Mouse (Mus musculus) splenic B cell, adult 2 months (primary cell): Measurements from ENCODE around the gene Colq.

Experiments used
- DNase-seq: peaks from one replicate; pipeline ENCODE4 v3.0.0-alpha.2; 2011; ENCODE audit warnings: low read depth, low spot score
- H3K27me3 ChIP-seq: 2 replicates; pipeline ENCODE4 v1.6.1; 2012; ENCODE audit warnings: mild to moderate bottlenecking, low read length, moderate library complexity, mixed read lengths; ENCODE audit not compliant: control insufficient read depth, poor library complexity, insufficient read depth, severe bottlenecking
- H3K36me3 ChIP-seq: 2 replicates; pipeline ENCODE4 v1.6.1; 2012; ENCODE audit warnings: mild to moderate bottlenecking, low read length, moderate library complexity, mixed read lengths; ENCODE audit not compliant: control insufficient read depth, poor library complexity, insufficient read depth, severe bottlenecking

Gene Colq

DNA sequence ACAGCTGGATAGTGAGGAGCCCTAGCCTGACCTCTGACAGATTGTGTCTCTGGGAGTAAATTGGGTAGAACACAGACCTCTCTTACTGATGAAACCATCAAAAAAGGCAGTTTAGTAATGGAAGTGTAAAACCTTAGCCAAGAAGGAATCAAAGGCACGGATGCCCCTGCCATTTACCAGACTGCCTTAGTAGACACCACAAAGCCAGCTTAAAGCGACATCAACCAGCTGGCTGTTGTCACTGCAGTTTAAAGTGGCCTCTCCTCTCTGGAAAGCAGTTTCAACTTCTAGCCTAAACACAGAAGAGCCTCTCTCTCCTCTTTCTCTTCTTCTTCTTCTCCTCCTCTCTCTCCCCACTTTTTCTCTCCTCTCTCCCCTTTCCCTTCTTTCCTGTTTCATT lies 69.8 kb downstream of the Colq start:
- Histone ChIP-seq H3K27me3 (no peaks in the 10 kb centered on the region), H3K36me3 (no peaks in the 10 kb centered on the region)
- no peak for DNase-seq

DNA sequence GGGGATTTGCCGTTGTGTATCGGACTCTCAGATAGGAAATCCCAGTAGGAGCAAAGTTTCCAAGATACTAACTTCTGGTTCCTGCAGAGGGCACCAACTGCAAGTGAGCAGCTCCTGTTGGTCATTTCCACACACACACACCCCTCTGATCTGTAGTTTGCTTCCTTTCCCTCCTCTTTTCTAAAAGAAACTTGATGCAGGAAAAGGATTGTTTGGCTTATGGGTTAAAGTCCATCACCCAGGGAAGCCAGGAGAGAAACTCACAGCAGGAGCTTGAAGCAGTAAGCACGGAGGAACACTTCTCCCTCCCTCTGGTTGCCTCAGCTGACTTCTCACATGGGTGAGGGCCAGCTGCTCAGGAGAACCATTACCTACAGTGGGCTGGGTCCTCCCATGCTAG lies 72.0 kb downstream of the Colq start:
- H3K36me3 ChIP-seq: no peaks in the 10 kb centered on the region
- no peaks in the 10 kb centered on the region for H3K27me3 ChIP-seq
- no peak for DNase-seq

DNA sequence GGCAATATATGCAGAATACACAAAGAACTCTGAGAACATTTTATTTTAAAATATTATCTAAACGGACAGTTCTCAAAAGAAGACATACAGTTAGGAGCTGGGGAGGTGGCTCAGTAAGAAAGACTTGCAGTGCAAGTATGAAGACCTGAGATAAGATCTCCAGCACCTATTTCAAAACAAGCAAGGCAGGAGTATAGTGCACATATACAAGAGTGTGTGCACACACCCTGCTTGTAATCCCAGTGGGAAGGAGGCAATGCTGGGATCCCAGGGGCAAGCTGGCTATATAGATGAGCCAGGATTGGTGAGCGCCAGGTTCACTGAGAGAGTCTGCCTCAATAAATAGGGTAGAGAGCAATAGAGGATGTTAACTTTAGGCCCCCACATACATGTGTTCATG lies 75.2 kb downstream of the Colq start:
- DNase-seq: no peak
- Histone ChIP-seq H3K36me3 (no peaks in the 10 kb centered on the region), H3K27me3 (no peaks in the 10 kb centered on the region)

DNA sequence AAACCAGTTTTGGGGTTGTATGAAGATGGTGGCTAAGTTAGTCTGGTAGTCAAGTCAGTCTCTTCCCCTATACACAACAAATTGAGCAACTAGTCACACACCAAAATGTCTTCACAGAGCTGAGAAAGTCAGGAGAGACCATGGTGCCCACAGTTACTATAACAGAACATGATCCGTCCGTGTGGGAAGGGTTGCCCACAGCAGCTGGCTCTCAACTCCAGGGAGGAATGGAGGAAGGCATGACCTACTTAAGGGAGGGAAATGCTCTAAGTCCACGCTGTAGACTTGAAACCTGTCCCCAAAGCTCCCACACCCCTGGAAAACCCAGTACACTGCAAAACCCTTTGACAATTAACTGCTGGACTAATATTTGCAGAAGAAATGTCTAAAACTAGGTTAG lies 80.8 kb downstream of the Colq start:
- Histone ChIP-seq H3K36me3 (peaks cover 11% of the 10 kb centered on the region; the same call in 1 of the 2 replicates), H3K27me3 (no peaks in the 10 kb centered on the region)
- no peak for DNase-seq

DNA sequence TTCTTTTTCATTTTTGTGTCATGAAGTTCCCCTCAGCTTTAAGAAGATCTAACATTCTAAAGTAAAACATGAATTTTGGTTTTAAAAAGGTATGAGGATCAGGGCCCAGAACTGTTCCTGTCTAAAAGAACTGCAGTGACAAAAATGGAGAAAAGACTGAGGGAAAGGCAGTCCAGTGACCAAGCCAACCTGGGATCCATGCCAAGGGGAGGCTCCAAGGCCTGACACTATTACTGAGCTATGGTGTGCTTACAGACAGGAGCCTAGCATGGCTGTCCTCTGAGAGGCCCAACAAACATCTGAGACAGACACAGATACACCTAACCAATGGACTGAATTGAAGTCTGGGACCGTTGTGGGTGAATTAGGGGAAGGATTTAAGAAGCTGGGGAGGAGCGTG lies 81.2 kb downstream of the Colq start:
- peaks cover 13% of the 10 kb centered on the region; the same call in 1 of the 2 replicates for H3K36me3 ChIP-seq
- no peaks in the 10 kb centered on the region for H3K27me3 ChIP-seq
- no peak for DNase-seq

DNA sequence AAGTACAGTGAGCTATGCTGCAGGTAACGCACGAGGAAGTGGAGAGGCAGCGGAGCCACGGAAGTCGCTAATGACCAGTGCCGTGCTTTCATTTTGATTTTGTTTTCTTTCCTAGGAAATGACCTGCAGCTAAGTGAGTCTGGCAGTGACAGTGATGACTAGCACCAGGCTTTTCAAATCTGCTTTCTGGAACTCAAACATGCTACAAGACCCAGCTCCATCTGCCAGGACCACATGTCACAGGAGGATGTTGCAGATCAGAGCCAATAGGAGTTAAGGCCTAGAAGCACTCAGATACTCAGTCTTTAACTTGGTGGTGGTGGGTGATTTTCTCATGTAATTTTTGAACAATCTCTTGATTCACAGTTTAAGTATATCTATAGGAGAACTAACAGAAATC lies 84.7 kb downstream of the Colq start:
- Histone ChIP-seq H3K36me3 (peaks cover 25% of the 10 kb centered on the region), H3K27me3 (no peaks in the 10 kb centered on the region)
- no peak for DNase-seq

DNA sequence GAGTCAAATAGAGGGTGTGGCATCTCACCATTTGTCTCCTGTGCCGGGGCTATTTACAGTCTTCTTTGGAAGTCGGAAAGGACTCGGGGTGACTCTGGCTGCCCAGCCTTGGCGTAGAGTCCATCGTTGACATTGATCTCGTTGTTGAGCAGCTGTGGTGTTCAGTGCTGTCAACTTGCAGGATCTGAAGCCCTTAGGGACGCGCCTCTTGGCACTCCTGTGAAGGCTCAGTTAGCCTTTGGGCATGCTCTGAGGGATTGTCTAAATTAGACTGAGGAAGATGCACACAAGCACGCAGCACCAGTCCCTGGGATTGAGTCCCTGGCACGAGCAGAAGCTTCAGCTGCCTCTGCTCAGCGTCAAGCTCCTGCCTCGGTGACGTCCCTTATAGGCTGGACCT lies 87.7 kb downstream of the Colq start:
- Histone ChIP-seq H3K36me3 (peaks cover 29% of the 10 kb centered on the region), H3K27me3 (no peaks in the 10 kb centered on the region)
- no peak for DNase-seq

DNA sequence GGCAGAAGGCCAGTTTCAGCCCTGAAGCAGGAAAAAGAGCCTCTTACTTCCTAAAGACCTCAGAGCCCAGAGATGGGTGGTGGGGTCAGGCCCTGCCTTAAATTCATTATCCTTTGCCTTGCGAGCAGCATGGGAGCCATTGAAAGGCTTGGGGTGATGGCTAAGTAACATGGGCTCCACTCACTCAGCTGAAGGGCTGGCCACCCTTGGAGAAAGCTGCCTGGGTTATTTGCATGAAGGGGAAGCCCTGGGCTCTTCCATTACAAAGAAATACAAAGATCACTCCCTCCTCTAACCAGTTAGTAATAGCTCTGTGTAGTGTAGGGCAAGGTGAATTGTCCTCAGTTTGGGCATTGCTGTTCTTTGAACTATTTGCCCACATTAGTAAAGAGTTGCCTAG lies 91.6 kb downstream of the Colq start:
- no peak for DNase-seq
- Histone ChIP-seq H3K36me3 (peaks cover 17% of the 10 kb centered on the region), H3K27me3 (no peaks in the 10 kb centered on the region)

DNA sequence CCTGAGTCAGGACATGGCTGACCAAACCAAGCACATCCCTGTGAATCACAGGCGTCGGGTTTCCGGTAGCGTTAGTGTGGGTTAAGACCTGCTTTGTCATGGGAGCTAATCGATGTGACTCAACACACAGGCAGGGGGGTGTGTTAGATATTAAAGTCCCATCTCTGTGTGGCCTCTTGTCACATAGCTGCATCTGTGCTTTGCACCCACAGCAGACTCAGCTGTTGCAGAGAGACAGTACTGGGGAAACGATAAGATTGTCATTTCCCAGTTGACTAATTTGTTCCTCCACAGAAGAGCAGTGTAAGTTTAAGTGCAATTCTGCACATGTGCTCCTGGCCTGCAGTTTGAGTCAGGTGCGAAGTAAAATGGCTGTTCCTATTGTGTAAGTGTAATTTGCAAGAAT lies 94.9 kb downstream of the Colq start:
- no peak for DNase-seq
- Histone ChIP-seq H3K36me3 (peaks cover 5% of the 10 kb centered on the region; the same call in 1 of the 2 replicates), H3K27me3 (no peaks in the 10 kb centered on the region)

DNA sequence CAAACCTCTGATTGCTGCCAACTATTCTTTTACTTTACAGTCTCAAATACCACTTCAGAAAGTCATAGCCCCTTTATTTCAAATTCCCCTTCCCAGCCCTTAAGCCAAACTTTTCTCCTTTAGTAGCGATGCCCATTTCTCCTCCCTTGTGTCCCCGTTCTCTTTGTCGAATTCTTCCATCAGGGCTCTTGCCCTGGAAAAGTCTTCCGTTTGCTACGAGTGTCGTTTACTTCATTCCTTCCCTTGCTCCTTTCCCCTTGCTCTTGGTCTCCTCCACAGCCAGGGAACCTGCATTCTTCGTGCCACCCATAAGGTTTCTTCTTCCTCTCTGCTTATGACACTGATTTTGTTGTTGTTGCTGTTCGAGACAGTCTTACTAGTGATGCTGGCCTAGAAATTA lies 95.6 kb downstream of the Colq start:
- DNase-seq: no peak
- Histone ChIP-seq H3K27me3 (no peaks in the 10 kb centered on the region), H3K36me3 (peaks cover 5% of the 10 kb centered on the region; the same call in 1 of the 2 replicates)

DNA sequence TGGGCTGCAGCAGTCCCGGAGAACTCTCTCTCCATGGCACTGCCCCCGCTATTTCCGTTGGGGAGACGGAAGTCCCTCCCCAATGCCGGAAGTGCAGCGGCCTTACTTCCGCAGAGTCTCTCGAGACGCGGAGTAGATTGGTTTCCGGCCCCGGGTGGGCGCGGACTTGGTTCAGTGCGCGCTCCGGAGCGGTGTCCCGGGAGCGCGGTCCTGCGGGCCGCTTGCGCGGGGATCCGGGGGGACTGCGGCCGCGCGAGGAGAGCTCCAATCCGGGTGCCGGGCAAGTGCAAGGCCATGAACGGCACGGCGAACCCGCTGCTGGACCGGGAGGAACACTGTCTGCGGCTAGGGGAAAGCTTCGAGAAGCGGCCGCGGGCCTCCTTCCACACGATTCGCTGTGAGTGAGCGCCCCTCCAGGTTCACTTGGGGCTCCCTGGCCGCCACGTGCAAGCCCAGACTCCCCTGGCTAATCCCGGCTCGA lies 96.1 kb downstream of the Colq start, which contains the start of gene Mettl6:
Gene Mettl6 (minus strand): TSS at position 66 of the 481 bp plus-strand sequence.
- Histone ChIP-seq H3K27me3 (no peaks in the 10 kb centered on the region), H3K36me3 (peaks cover 3% of the 10 kb centered on the region; the same call in 1 of the 2 replicates)
- peak; percentile 88 for DNase-seq

DNA sequence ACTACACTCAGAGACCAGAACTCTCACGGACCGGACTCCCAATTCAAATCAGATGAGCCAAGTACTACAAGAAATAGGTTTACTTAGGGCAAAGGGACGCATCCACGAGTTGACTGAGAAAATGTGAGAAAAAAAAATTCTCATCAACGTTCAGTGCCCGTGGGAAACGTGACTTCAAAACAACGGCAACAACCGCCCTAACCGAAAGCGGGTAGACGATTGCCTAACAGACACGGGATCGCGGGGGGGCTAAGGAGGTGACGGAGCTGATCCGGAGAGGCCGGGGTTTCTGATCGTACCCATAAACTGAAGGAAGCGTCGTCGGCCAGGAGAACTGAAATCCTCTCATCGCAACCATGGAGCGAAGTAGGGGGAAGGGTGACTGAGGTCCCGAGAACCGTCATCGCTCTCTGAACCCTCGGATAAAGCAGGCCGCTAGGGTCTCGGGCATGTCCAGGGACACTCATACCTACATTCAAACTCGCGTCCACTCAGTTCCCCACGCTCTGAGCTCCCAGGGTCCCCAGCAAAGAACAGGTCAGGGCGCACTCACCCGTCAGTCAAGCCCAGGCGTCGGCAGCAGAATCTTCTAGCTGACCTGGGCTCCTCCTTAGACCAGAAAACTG lies 96.7 kb downstream of the Colq start, which contains the start of gene Eaf1:
Gene Eaf1 (plus strand): TSS at position 51 of the 626 bp plus-strand sequence.
- peak; percentile 57 for DNase-seq
- Histone ChIP-seq H3K36me3 (peaks cover 2% of the 10 kb centered on the region; the same call in 1 of the 2 replicates), H3K27me3 (no peaks in the 10 kb centered on the region)

DNA sequence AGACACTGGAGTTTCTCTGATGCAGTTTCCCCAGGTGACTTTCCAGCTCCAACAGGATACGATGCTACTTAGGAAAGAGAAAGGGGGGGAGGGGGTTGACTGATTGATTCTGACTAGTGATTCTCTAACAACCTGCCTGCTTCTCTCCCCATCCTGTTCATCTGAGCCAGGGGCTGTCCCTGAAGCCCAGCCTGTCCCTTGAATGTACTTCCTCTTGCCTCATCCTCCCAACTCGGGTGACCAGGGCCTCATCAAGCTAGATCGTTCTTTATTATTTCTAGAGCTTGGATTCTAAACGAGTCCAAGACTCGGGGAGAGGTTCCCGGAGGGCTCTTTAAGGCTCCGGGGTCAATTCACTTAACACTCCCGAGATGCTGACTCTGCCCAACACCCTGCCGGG lies 97.2 kb downstream of the Colq start:
- Histone ChIP-seq H3K27me3 (no peaks in the 10 kb centered on the region), H3K36me3 (peaks cover 2% of the 10 kb centered on the region; the same call in 1 of the 2 replicates)
- peak; percentile 33 for DNase-seq

DNA sequence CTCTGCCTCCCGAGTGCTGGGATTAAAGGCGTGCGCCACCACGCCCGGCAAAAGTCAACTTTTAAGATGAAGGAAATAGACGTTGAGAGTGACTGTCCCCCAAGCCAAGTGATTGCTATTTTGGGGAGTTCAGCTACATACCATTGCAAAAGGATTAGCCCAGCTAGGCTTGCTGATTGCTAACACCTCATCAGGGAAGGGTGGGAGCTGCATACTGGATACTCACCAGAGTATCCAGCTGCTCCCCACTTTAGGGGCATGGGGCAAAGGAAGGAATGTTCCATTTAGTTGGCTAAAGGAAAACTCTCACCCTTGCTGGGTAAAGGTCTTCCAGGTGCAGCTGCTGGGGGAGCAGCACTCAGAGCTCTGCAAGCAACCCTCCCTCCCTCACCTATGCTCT lies 103.1 kb downstream of the Colq start:
- no peak for DNase-seq
- H3K27me3 ChIP-seq: no peaks in the 10 kb centered on the region
- H3K36me3 ChIP-seq: peaks cover 19% of the 10 kb centered on the region

DNA sequence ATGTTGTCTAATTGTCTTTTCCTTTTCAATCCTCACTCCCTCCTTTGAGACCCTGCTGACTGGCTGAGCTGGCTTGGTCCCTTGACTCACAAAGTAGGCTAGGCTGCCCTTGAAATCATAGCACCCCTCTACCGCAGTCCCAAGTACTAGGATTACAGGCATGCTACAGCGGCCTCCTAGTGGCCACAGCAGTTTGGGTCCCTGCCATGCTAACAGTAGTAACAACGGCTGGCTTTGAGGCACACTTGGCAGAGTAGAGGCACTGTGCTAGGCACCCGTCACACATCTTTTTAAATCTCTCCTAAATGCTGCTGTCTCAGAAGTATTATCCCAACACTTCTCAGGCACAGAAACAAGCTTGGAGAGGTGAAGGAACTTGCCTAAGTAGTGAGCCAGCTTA lies 104.7 kb downstream of the Colq start:
- H3K27me3 ChIP-seq: no peaks in the 10 kb centered on the region
- DNase-seq: no peak
- H3K36me3 ChIP-seq: peaks cover 22% of the 10 kb centered on the region

DNA sequence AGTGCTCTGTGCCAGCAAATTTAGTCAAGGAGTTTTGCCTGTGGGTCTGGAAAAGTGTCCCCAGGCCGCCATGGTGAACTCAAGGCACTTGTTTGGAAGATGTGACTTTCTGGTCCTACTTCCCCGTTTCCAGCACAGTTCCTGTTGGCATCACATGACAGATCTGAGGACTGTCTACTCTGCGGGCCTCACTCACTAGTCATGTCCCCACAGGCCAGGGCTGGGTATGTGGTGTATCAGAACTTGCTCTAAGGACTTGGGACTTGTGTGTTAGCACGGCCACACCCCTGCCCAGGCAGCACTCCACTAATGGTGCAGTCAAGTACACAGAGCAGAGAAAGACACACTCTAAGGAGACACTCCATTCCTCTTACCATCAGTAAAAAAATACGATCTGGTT lies 108.7 kb downstream of the Colq start:
- Histone ChIP-seq H3K27me3 (no peaks in the 10 kb centered on the region), H3K36me3 (peaks cover 21% of the 10 kb centered on the region)
- DNase-seq: no peak
